13 mouse cellular contexts compared by ENCODE assay signal in genomic region chr4:107717718-107718313, GRCm38 (mm10). TPM values are rescaled to one million over a fixed set of nuclear protein-coding genes. Genes with fewer than 3 reads are reported as not detected.
DNase-seq lines count a peak whose midpoint lies in the region; ATAC-seq and TF ChIP-seq lines count a peak whose summit lies in the region.
"Had no signal": no experiment of that assay in that cellular context is flagged by ENCODE, and none has a peak within 500 bp of the region (broad histone marks: within the 10 kb centered on the region; RNA-seq: fewer than 3 reads in every experiment).

No protein-coding gene starts in this region.

- no peak overlapping the region for H3K4me3 ChIP-seq in midbrain, embryonic 13.5 days (replicated peaks)
- H3K4me3 ChIP-seq in midbrain, embryonic 10.5 days, result no peak overlapping the region
- H3K4me3 ChIP-seq in forebrain, embryonic 13.5 days, result no peak overlapping the region
- no peak overlapping the region for H3K4me3 ChIP-seq in olfactory bulb, adult 2 months (ENCODE audit: insufficient read depth, low read depth, low read length)
- H3K4me3 ChIP-seq in kidney, embryonic 15.5 days (replicated peaks), result no peak overlapping the region
- H3K4me3 ChIP-seq: limb, embryonic 13.5 days; lung, embryonic 15.5 days had no signal

- H3K27me3 ChIP-seq in midbrain, embryonic 13.5 days, result no peaks in the 10 kb centered on the region
- peaks cover 12% of the 10 kb centered on the region; the same call in 1 of the 2 replicates for H3K27me3 ChIP-seq in midbrain, embryonic 10.5 days (ENCODE audit: low read depth, poor library complexity, severe bottlenecking)
- H3K27me3 ChIP-seq in forebrain, embryonic 13.5 days, result no peaks in the 10 kb centered on the region
- no peaks in the 10 kb centered on the region for H3K27me3 ChIP-seq in kidney, embryonic 15.5 days
- H3K27me3 ChIP-seq: lung, embryonic 15.5 days had no signal

- no peak overlapping the region for H3K9ac ChIP-seq in midbrain, embryonic 13.5 days (replicated peaks)
- no peak overlapping the region for H3K9ac ChIP-seq in forebrain, embryonic 13.5 days
- H3K9ac ChIP-seq in kidney, embryonic 15.5 days, result no peak overlapping the region
- H3K9ac ChIP-seq: limb, embryonic 13.5 days; lung, embryonic 15.5 days had no signal

- no peak overlapping the region for H3K4me2 ChIP-seq in midbrain, embryonic 13.5 days (replicated peaks)
- peak overlapping the region; percentile 20 for H3K4me2 ChIP-seq in forebrain, embryonic 13.5 days
- no peak overlapping the region for H3K4me2 ChIP-seq in kidney, embryonic 15.5 days
- H3K4me2 ChIP-seq: limb, embryonic 13.5 days; lung, embryonic 15.5 days had no signal

- H3K36me3 ChIP-seq in midbrain, embryonic 13.5 days, result no peaks in the 10 kb centered on the region
- no peaks in the 10 kb centered on the region for H3K36me3 ChIP-seq in midbrain, embryonic 10.5 days
- no peaks in the 10 kb centered on the region for H3K36me3 ChIP-seq in forebrain, embryonic 13.5 days (ENCODE audit: poor library complexity, severe bottlenecking)
- H3K36me3 ChIP-seq in kidney, embryonic 15.5 days, result no peaks in the 10 kb centered on the region
- H3K36me3 ChIP-seq: limb, embryonic 13.5 days; lung, embryonic 15.5 days had no signal

- TF ChIP-seq POLR2A in olfactory bulb, adult 2 months (IDR thresholded peaks at IDR 0.05; ENCODE audit: insufficient read depth, low read depth, low read length), result no peak

- no peak for ATAC-seq in midbrain, embryonic 13.5 days
- ATAC-seq in forebrain, embryonic 13.5 days, result peak; percentile 20; the same call in 1 of the 2 replicates
- ATAC-seq in kidney, embryonic 15.5 days (replicated peaks; ENCODE audit: low FRiP score), result no peak

- no peak for TF ChIP-seq CTCF in olfactory bulb, adult 2 months (IDR thresholded peaks at IDR 0.05; ENCODE audit: insufficient read depth, low read depth, low read length)

- no peak for DNase-seq in midbrain, embryonic 10.5 days (ENCODE audit: low spot score)
- peak; percentile 46 for DNase-seq in layer of hippocampus, adult 9-10 months (ENCODE audit: low spot score)
- DNase-seq in cerebellum, postnatal 14 days, result no peak
- no peak for DNase-seq in heart, postnatal 4 days
- DNase-seq: kidney, adult 8-10 months; thymus, adult 18-20 months had no signal

- peaks cover 29% of the 10 kb centered on the region for H3K4me1 ChIP-seq in midbrain, embryonic 13.5 days (replicated peaks)
- H3K4me1 ChIP-seq in midbrain, embryonic 10.5 days, result peaks cover 19% of the 10 kb centered on the region
- peaks cover 28% of the 10 kb centered on the region for H3K4me1 ChIP-seq in forebrain, embryonic 13.5 days
- H3K4me1 ChIP-seq in olfactory bulb, adult 2 months (ENCODE audit: control insufficient read depth, insufficient read depth, low read length), result peaks cover 29% of the 10 kb centered on the region
- peaks cover 6% of the 10 kb centered on the region; the same call in 1 of the 2 replicates for H3K4me1 ChIP-seq in kidney, embryonic 15.5 days
- H3K4me1 ChIP-seq: limb, embryonic 13.5 days had no signal

- no peaks in the 10 kb centered on the region for H3K9me3 ChIP-seq in midbrain, embryonic 13.5 days
- H3K9me3 ChIP-seq in midbrain, embryonic 10.5 days (replicated peaks), result no peaks in the 10 kb centered on the region
- H3K9me3 ChIP-seq in forebrain, embryonic 13.5 days (replicated peaks), result no peaks in the 10 kb centered on the region
- H3K9me3 ChIP-seq in kidney, embryonic 15.5 days (replicated peaks), result no peaks in the 10 kb centered on the region
- H3K9me3 ChIP-seq: limb, embryonic 13.5 days; lung, embryonic 15.5 days had no signal

- WGBS in midbrain, embryonic 13.5 days, result 47% methylated on average over 8 of the region's 8 CpGs
- WGBS in midbrain, embryonic 10.5 days, result 79% methylated on average over 8 of the region's 8 CpGs
- WGBS in forebrain, embryonic 13.5 days, result 40% methylated on average over 8 of the region's 8 CpGs
- 18% methylated on average over 8 of the region's 8 CpGs for WGBS in olfactory bulb, adult 2 months
- 71% methylated on average over 8 of the region's 8 CpGs for WGBS in kidney, embryonic 15.5 days

- peak overlapping the region; percentile 48; the same call in 1 of the 2 replicates for H3K27ac ChIP-seq in midbrain, embryonic 13.5 days
- H3K27ac ChIP-seq in midbrain, embryonic 10.5 days (replicated peaks), result no peak overlapping the region
- H3K27ac ChIP-seq in forebrain, embryonic 13.5 days, result peak overlapping the region; percentile 75
- peak overlapping the region; percentile 49; the same call in 1 of the 2 replicates for H3K27ac ChIP-seq in olfactory bulb, adult 2 months (ENCODE audit: insufficient read depth, low read depth, low read length)
- no peak overlapping the region for H3K27ac ChIP-seq in kidney, embryonic 15.5 days
- H3K27ac ChIP-seq: limb, embryonic 13.5 days; lung, embryonic 15.5 days had no signal

RNA-seq across cellular contexts. Expression of gene Dmrtb1, which starts 33.8 kb away (rescaled TPM):
- 79.2 and 91.8 TPM in 2 replicates for polyA plus RNA-seq in midbrain, embryonic 13.5 days (2015; fragmentation: Nextera tagmentation; extraction: Ambion mirVana)
- polyA plus RNA-seq in midbrain, embryonic 10.5 days (2016; fragmentation: Nextera tagmentation; extraction: Ambion mirVana), result 7.7 and 15.9 TPM in 2 replicates
- polyA plus RNA-seq in forebrain, embryonic 13.5 days (2015; fragmentation: Nextera tagmentation; extraction: Ambion mirVana), result 32.9 and 38.8 TPM in 2 replicates
- polyA plus RNA-seq in olfactory bulb, adult 2 months (2012; ENCODE audit: insufficient read depth, insufficient read length, low replicate concordance, missing spikeins), result not detected in 2 replicates
- total RNA-seq in heart, postnatal 4 days (2021), result not detected
- polyA plus RNA-seq in kidney, embryonic 15.5 days (2015; fragmentation: Nextera tagmentation; extraction: Ambion mirVana), result not detected in 2 replicates
- polyA plus RNA-seq: heart, embryonic 16.5 days; lung, embryonic 15.5 days had no signal

Comparison
In these comparisons a context has a peak if more than half of its experiments do, and no peak if none do; other contexts are left out.
1. H3K27ac ChIP-seq: peak in midbrain, embryonic 13.5 days (single experiment), forebrain, embryonic 13.5 days (single experiment) and olfactory bulb, adult 2 months (single experiment); none in midbrain, embryonic 10.5 days (single experiment) and kidney, embryonic 15.5 days (single experiment).